In the genomic region with DNA sequence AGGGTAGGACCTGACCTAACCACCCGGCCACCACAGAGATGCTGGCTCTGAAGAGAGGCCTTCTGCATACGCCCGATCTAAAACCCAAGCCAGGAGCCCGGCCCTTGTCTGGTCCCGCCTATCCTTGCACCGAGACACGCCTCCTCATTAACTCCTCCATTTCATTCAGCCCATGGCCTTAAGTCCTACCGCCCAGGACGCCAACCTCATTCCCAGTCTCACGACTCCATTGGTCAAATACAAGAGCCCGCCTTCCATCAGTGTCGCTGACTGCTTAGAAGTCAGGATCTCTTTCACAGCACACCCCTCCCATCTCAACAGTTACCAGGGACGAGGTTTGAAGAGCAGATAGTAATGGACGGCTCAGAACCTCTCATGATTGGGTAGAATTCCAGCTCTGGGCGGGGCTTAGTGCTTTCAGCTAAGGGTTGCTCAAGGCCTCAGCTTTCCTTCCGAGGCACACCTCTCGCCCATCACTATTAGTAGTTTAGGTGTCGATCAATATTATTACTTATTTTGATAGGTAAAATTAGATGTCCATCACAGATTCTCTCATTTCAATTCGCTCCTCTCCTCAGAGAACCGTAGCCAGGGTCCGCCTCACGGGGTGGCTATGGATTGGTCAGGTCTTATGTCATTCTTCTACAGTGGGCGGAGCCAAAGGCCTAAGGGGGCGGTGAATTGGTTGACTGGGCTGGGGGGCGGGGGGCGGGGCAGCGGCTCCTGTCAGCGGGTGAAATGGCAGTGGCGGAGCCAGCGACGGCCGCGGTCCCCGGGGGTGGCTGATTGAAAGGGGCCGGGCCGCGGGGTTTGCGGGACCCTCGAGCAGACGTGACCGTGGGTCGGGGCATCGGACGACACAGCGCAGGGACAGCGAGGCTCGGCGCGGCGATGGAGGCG, we compare ENCODE assay signal across 8 mouse cellular contexts. TPM values are rescaled to one million over a fixed set of nuclear protein-coding genes. Genes with fewer than 3 reads are reported as not detected.
DNase-seq lines count a peak whose midpoint lies in the region; ATAC-seq and TF ChIP-seq lines count a peak whose summit lies in the region.

A gene (plus strand): TSS at position 716 of the 900 bp plus-strand sequence.

- H3K4me2 ChIP-seq in embryonic facial prominence, embryonic 14.5 days (ENCODE audit: low read depth, low read length), result peak within 1 kb of the TSS; percentile 83
- H3K4me2 ChIP-seq in limb, embryonic 13.5 days (replicated peaks), result peak within 1 kb of the TSS; percentile 83
- peak within 1 kb of the TSS; percentile 78 for H3K4me2 ChIP-seq in midbrain, embryonic 16.5 days (ENCODE audit: low read length)

- peak; percentile 98 for ATAC-seq in embryonic facial prominence, embryonic 14.5 days (ENCODE audit: low read depth)
- peak; percentile 99 for ATAC-seq in limb, embryonic 13.5 days (ENCODE audit: low FRiP score, low read depth)
- peak; percentile 98 for ATAC-seq in midbrain, embryonic 16.5 days

- H3K79me2 ChIP-seq in heart, adult 2 months (replicated peaks; ENCODE audit: control insufficient read depth, insufficient read depth, low read length), result 0 out of 2 replicates have a peak, but pooled peaks cover 1% of the 10 kb centered on the region

- H3K9ac ChIP-seq in embryonic facial prominence, embryonic 14.5 days (ENCODE audit: low read depth, low read length), result peak within 1 kb of the TSS; percentile 86
- peak within 1 kb of the TSS; percentile 89 for H3K9ac ChIP-seq in heart, adult 2 months (ENCODE audit: low read depth, low read length)
- H3K9ac ChIP-seq in limb, embryonic 13.5 days, result peak within 1 kb of the TSS; percentile 86
- H3K9ac ChIP-seq in midbrain, embryonic 16.5 days (ENCODE audit: low read depth, low read length), result peak within 1 kb of the TSS; percentile 96

- H3K4me3 ChIP-seq in embryonic facial prominence, embryonic 14.5 days (ENCODE audit: low read depth, low read length), result peak within 1 kb of the TSS; percentile 87
- H3K4me3 ChIP-seq in heart, adult 2 months, result peak within 1 kb of the TSS; percentile 87
- H3K4me3 ChIP-seq in limb, embryonic 13.5 days, result peak within 1 kb of the TSS; percentile 86
- H3K4me3 ChIP-seq in midbrain, embryonic 16.5 days (ENCODE audit: low read depth, low read length), result peak within 1 kb of the TSS; percentile 96

- no peak; the same call in 1 of the 2 replicates for TF ChIP-seq POLR2A in heart, adult 2 months (IDR thresholded peaks at IDR 0.05; ENCODE audit: insufficient read depth, low read depth, low read length)

- intact Hi-C loops in heart, adult 2 months (cut with DNase I), result loop anchor here (5.0 to 10.0 kb wide), 5 partner anchors 71 to 511 kb away; a partner anchor contains a TSS

- no peak for TF ChIP-seq CTCF in heart, adult 2 months (IDR thresholded peaks at IDR 0.05)

- H3K4me1 ChIP-seq in embryonic facial prominence, embryonic 14.5 days (ENCODE audit: control insufficient read depth, insufficient read depth, low read length), result peaks cover 6% of the 10 kb centered on the region; the same call in 1 of the 2 replicates
- no peaks in the 10 kb centered on the region; the same call in 1 of the 2 replicates for H3K4me1 ChIP-seq in heart, adult 2 months (ENCODE audit: control insufficient read depth, insufficient read depth, low read length)
- H3K4me1 ChIP-seq in limb, embryonic 13.5 days, result peaks cover 7% of the 10 kb centered on the region
- H3K4me1 ChIP-seq in midbrain, embryonic 16.5 days (ENCODE audit: control insufficient read depth, insufficient read depth, low read length), result peaks cover 43% of the 10 kb centered on the region

- TF ChIP-seq EP300 in heart, adult 2 months (IDR thresholded peaks at IDR 0.05; ENCODE audit: insufficient read depth, low read depth, low read length), result 0 out of 2 replicates have a peak, but pooled peaks have one; percentile 41

- under 1% methylated on average over 34 of the region's 51 CpGs for WGBS in embryonic facial prominence, embryonic 14.5 days
- under 1% methylated on average over 51 of the region's 51 CpGs for WGBS in heart, adult 2 months
- WGBS in limb, embryonic 13.5 days, result under 1% methylated on average over 44 of the region's 51 CpGs
- 1% methylated on average over 51 of the region's 51 CpGs for WGBS in midbrain, embryonic 16.5 days

- no peaks in the 10 kb centered on the region for H3K9me3 ChIP-seq in embryonic facial prominence, embryonic 14.5 days (ENCODE audit: control insufficient read depth, low read length)
- H3K9me3 ChIP-seq in limb, embryonic 13.5 days, result no peaks in the 10 kb centered on the region
- H3K9me3 ChIP-seq in midbrain, embryonic 16.5 days (replicated peaks; ENCODE audit: control insufficient read depth, low read length, poor library complexity, severe bottlenecking), result no peaks in the 10 kb centered on the region

- DNase-seq in 3T3-L1 (ENCODE audit: low read depth, low spot score), result peak; percentile 100
- peak; percentile 89 to 95 for DNase-seq in adrenal gland, postnatal 4 days (ENCODE audit: low spot score in 2 of 2)
- peak; percentile 100 for DNase-seq in embryonic facial prominence, embryonic 14.5 days (ENCODE audit: low spot score)
- peak; percentile 98 to 100 for DNase-seq in heart, adult 2 months
- peak; percentile 99 to 100 for DNase-seq in kidney, adult 8-10 months
- peak; percentile 96 for DNase-seq in spleen, postnatal 10 days (ENCODE audit: low spot score in 2 of 2)

- no peaks in the 10 kb centered on the region for H3K27me3 ChIP-seq in embryonic facial prominence, embryonic 14.5 days (replicated peaks; ENCODE audit: control insufficient read depth, insufficient read depth, low read length)
- H3K27me3 ChIP-seq in heart, adult 2 months (ENCODE audit: control insufficient read depth, insufficient read depth, low read length), result no peaks in the 10 kb centered on the region
- H3K27me3 ChIP-seq in limb, embryonic 13.5 days, result no peaks in the 10 kb centered on the region
- H3K27me3 ChIP-seq in midbrain, embryonic 16.5 days (ENCODE audit: control insufficient read depth, insufficient read depth, low read depth, low read length), result no peaks in the 10 kb centered on the region

- no peaks in the 10 kb centered on the region for H3K36me3 ChIP-seq in embryonic facial prominence, embryonic 14.5 days (ENCODE audit: control insufficient read depth, insufficient read depth, low read length)
- H3K36me3 ChIP-seq in heart, adult 2 months (ENCODE audit: control insufficient read depth, insufficient read depth, low read length), result no peaks in the 10 kb centered on the region
- H3K36me3 ChIP-seq in limb, embryonic 13.5 days, result no peaks in the 10 kb centered on the region; the same call in 1 of the 2 replicates
- H3K36me3 ChIP-seq in midbrain, embryonic 16.5 days (ENCODE audit: control insufficient read depth, insufficient read depth, low read length), result no peaks in the 10 kb centered on the region

- peak within 1 kb of the TSS; percentile 33; the same call in 1 of the 2 replicates for H3K27ac ChIP-seq in embryonic facial prominence, embryonic 14.5 days (replicated peaks; ENCODE audit: low read depth, low read length)
- H3K27ac ChIP-seq in heart, adult 2 months, result peak within 1 kb of the TSS; percentile 73
- H3K27ac ChIP-seq in limb, embryonic 13.5 days, result no peak within 1 kb of the TSS
- H3K27ac ChIP-seq in midbrain, embryonic 16.5 days (ENCODE audit: low read length), result peak within 1 kb of the TSS; percentile 87

RNA-seq across cellular contexts. Expression of the gene that starts here (rescaled TPM):
- total RNA-seq in adrenal gland, postnatal 4 days (2021), result 10 to 100 TPM; 46.2 to 47.0 TPM
- polyA plus RNA-seq in embryonic facial prominence, embryonic 14.5 days (2014; fragmentation: Nextera tagmentation; extraction: Ambion mirVana), result 18.7 and 24.9 TPM in 2 replicates
- 10 to 100 TPM; 20.6 to 22.3 TPM for total RNA-seq in heart, adult 2 months (2021)
- polyA plus RNA-seq in heart, adult 2 months (2012; rRNA removed), result 20.2 and 27.3 TPM in 2 replicates
- polyA plus RNA-seq in limb, embryonic 13.5 days (2015; fragmentation: Nextera tagmentation; extraction: Ambion mirVana), result 31.3 and 34.0 TPM in 2 replicates
- 123 and 131 TPM in 2 replicates for polyA plus RNA-seq in midbrain, embryonic 16.5 days (2015; fragmentation: Nextera tagmentation; extraction: Ambion mirVana)
